Mouse (Mus musculus) ES-Bruce4 (cell line): ENCODE results near the gene Krt25. TPM values are rescaled to one million over a fixed set of nuclear protein-coding genes. Genes with fewer than 3 reads are reported as not detected.

ENCODE experiments used
- H3K27ac ChIP-seq: 2 replicates; pipeline ENCODE4 v1.5.1; 2012; ENCODE audit warnings: low read length, inconsistent platforms; ENCODE audit not compliant: insufficient read depth
- H3K27me3 ChIP-seq: 2 replicates; pipeline ENCODE4 v1.6.1; 2012; ENCODE audit warnings: mild to moderate bottlenecking, low read length, inconsistent platforms; ENCODE audit not compliant: control insufficient read depth, poor library complexity, insufficient read depth, severe bottlenecking
- H3K36me3 ChIP-seq: 2 replicates; pipeline ENCODE4 v1.6.1; 2012; ENCODE audit warnings: inconsistent platforms, mild to moderate bottlenecking, low read length, moderate library complexity; ENCODE audit not compliant: control insufficient read depth, poor library complexity, insufficient read depth, severe bottlenecking
- H3K4me1 ChIP-seq: one replicate; pipeline ENCODE4 v1.8.1; 2011; ENCODE audit warnings: low read length; ENCODE audit not compliant: control insufficient read depth, insufficient read depth
- H3K4me3 ChIP-seq: 2 replicates; pipeline ENCODE4 v1.5.1; 2011; ENCODE audit warnings: low read depth, mild to moderate bottlenecking, low read length
- H3K9ac ChIP-seq: 2 replicates; pipeline ENCODE4 v1.6.1; 2012; ENCODE audit warnings: low read depth, mild to moderate bottlenecking, inconsistent platforms; ENCODE audit not compliant: poor library complexity, severe bottlenecking
- H3K9me3 ChIP-seq: replicated peaks from 2 replicates; pipeline ENCODE4 v1.6.1; 2012; ENCODE audit warnings: mild to moderate bottlenecking, low read length, inconsistent platforms; ENCODE audit not compliant: control insufficient read depth, poor library complexity, insufficient read depth, severe bottlenecking
- CTCF ChIP-seq: IDR thresholded peaks from one replicate; pipeline ENCODE4 v1.8.1; 2011; ENCODE audit warnings: low read depth, low read length
- EP300 ChIP-seq: IDR thresholded peaks from 2 replicates; pipeline ENCODE4 v1.6.1; 2011; ENCODE audit warnings: low read depth, low read length; ENCODE audit not compliant: insufficient read depth
- POLR2A ChIP-seq: IDR thresholded peaks from one replicate; pipeline ENCODE4 v1.8.1; 2011; ENCODE audit warnings: low read length; ENCODE audit not compliant: insufficient read depth
- polyA plus RNA-seq: library from polyadenylated mRNA; stranded (reverse); fragments of >200 nt; gene quantifications from 2 replicates; pipeline ENCODE4 v1.2.4, GENCODE M21; 2011; ENCODE audit warnings: low read depth; ENCODE audit not compliant: missing spikeins, insufficient read depth, insufficient read length

The Krt25 gene
- polyA plus RNA-seq, 1 experiment, result not detected

DNA sequence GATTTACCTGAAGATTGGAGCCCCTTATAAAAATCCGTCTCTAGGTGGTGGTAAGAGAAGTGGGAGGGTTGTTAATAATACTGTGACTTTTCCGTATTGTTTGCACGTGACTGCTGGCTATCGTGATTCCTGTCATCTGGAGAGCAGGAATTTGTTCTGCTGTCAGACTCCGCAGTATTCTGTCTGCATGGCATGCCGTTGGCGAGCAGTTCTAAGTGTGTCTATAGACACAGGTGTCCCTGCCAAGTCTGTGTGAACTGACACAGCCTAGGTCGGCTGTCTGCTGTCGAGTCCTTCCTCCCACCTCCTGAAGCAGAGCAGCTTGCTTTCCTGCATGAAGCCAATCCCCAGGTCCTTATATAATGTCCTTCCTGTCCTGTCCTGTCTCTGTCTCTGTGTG is 3.6 kb downstream of the Krt25 start:
- no peaks in the 10 kb centered on the region for H3K4me1 ChIP-seq
- no peaks in the 10 kb centered on the region for H3K27me3 ChIP-seq
- TF ChIP-seq POLR2A (no peak), CTCF (no peak), EP300 (no peak)
- no peak overlapping the region for H3K27ac ChIP-seq
- H3K9me3 ChIP-seq, result no peaks in the 10 kb centered on the region
- no peak overlapping the region for H3K9ac ChIP-seq
- no peaks in the 10 kb centered on the region for H3K36me3 ChIP-seq
- H3K4me3 ChIP-seq, result no peak overlapping the region

DNA sequence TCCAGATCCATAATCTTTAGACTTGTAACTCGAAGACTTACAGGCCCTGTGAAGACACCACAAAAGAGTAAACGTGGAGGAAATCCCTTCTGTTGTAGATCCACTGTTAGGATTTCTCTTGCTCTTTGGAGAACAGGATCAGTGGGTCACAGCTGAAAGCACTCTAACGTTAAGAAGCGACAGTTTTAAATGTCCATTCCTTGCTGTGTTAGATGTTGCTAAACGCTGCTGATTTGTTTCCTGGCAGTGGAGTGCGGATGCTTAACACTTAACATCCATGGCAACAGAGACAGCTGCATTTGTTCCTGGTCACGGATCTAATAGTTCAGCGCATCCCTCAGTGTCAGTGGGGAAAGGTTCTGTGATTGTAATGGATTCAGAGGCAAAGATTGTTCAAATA is 6.2 kb downstream of the Krt25 start:
- no peak overlapping the region for H3K4me3 ChIP-seq
- no peaks in the 10 kb centered on the region for H3K36me3 ChIP-seq
- no peaks in the 10 kb centered on the region for H3K4me1 ChIP-seq
- no peaks in the 10 kb centered on the region for H3K9me3 ChIP-seq
- TF ChIP-seq EP300 (no peak), CTCF (no peak), POLR2A (no peak)
- no peak overlapping the region for H3K9ac ChIP-seq
- no peak overlapping the region for H3K27ac ChIP-seq
- H3K27me3 ChIP-seq, result no peaks in the 10 kb centered on the region

DNA sequence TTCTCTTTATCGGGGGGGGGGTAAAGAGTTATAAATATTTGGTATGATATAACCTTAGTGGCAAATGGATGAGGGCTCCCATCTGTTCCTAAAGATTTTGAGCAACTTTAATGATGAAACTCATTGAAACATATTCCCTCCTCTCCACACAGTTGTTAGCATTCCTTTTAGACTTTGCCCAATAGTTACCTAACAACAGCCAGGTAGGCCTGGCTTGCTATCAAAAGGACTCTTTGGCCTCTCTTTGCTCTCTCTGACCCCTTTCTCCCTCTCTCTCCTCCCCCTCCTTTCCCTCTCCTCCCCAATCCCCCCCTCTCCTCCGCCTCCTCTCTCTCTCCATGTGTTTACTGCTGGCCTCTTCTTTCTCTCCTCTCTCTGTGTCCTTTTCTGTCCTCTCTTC is 8.2 kb downstream of the Krt25 start:
- Histone ChIP-seq H3K27me3 (no peaks in the 10 kb centered on the region), H3K9ac (no peak overlapping the region), H3K4me3 (no peak overlapping the region), H3K27ac (no peak overlapping the region), H3K4me1 (no peaks in the 10 kb centered on the region), H3K36me3 (no peaks in the 10 kb centered on the region), H3K9me3 (no peaks in the 10 kb centered on the region)
- TF ChIP-seq CTCF, result no peak
- no peak for TF ChIP-seq POLR2A
- no peak for TF ChIP-seq EP300

DNA sequence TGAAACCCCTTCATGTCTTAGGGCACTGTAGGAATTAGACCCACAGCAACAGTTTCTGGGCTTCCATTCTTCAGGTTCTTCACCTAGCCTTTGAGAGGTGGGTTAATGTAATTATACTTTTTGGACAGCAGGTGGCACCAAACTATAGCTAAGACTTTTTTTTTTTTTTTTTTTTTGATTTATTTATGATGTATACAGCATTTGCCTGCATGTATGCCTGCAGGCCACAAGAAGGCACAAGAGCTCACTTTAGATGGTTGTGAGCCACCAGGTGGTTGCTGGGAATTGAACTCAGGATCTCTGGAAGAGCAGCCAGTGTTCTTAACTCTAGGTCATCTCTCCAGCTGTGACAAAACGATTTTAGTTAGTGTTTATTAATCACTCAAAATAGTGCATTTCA is 11.9 kb downstream of the Krt25 start:
- H3K9me3 ChIP-seq, result no peaks in the 10 kb centered on the region
- no peak overlapping the region for H3K9ac ChIP-seq
- no peaks in the 10 kb centered on the region; the same call in 1 of the 2 replicates for H3K27me3 ChIP-seq
- TF ChIP-seq EP300 (no peak), POLR2A (no peak), CTCF (no peak)
- H3K4me1 ChIP-seq, result no peaks in the 10 kb centered on the region
- no peaks in the 10 kb centered on the region for H3K36me3 ChIP-seq
- no peak overlapping the region for H3K4me3 ChIP-seq
- no peak overlapping the region for H3K27ac ChIP-seq

DNA sequence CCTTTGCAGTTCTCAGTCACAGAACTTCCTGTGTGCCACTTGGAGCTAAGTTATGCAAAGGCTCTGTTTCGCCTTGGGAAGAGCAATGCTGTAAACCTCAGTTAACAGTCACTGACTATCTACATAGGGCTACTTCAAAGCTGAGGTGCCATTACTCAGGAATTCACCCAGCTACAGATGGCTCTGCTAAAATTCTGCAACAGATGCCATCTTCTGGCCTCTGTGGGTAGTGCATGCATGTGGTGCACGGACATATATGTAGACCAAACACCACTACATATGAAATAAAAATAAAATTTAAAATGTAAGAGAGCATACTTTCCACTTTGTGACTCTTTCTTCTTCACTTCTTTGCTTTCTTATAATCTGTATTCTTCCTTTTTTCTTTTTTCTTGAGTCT is 15.2 kb downstream of the Krt25 start:
- no peaks in the 10 kb centered on the region for H3K36me3 ChIP-seq
- no peaks in the 10 kb centered on the region; the same call in 1 of the 2 replicates for H3K27me3 ChIP-seq
- no peak overlapping the region for H3K9ac ChIP-seq
- no peak overlapping the region for H3K4me3 ChIP-seq
- no peaks in the 10 kb centered on the region for H3K4me1 ChIP-seq
- no peak overlapping the region for H3K27ac ChIP-seq
- H3K9me3 ChIP-seq, result 0 out of 2 replicates have a peak, but pooled peaks cover 7% of the 10 kb centered on the region
- no peak for TF ChIP-seq POLR2A
- TF ChIP-seq EP300, result no peak
- peak; percentile 11 for TF ChIP-seq CTCF

DNA sequence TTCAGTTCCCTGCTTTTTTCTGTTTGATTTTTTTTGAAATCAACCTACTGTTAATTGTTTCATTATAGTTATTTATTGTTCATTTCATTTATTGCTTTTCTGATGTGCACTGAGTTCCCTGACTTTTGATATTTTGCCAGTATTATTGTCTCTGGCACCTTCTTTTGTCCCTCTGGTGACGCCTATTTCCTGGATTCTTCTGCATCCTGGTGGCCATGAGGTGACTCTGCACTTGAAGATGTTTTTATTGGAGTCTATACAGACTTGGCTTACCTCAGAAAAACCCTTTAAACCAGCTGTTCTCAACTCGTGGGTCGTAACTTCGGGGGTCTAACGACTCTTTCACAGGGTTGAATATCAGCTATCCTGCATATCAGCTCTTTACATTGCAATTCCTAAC is 27.7 kb downstream of the Krt25 start:
- H3K27me3 ChIP-seq, result no peaks in the 10 kb centered on the region
- H3K27ac ChIP-seq, result no peak overlapping the region
- H3K9ac ChIP-seq, result no peak overlapping the region
- no peaks in the 10 kb centered on the region for H3K36me3 ChIP-seq
- TF ChIP-seq CTCF (no peak), EP300 (no peak), POLR2A (no peak)
- no peak overlapping the region for H3K4me3 ChIP-seq
- H3K9me3 ChIP-seq, result no peaks in the 10 kb centered on the region
- H3K4me1 ChIP-seq, result no peaks in the 10 kb centered on the region

- Histone ChIP-seq H3K4me1 (no peaks in the 10 kb centered on the region), H3K27me3 (no peaks in the 10 kb centered on the region), H3K36me3 (no peaks in the 10 kb centered on the region), H3K4me3 (no peak overlapping the region), H3K27ac (no peak overlapping the region), H3K9ac (no peak overlapping the region), H3K9me3 (no peaks in the 10 kb centered on the region)
- peak; percentile 56 for TF ChIP-seq CTCF
- TF ChIP-seq EP300, result no peak
- TF ChIP-seq POLR2A, result no peak
Observed at GRCm38 (mm10) chr11:99292846-99293245, 29.9 kb downstream of the Krt25 start.
